Mouse (Mus musculus): Measurements from ENCODE around the gene Gata3.

DNA sequence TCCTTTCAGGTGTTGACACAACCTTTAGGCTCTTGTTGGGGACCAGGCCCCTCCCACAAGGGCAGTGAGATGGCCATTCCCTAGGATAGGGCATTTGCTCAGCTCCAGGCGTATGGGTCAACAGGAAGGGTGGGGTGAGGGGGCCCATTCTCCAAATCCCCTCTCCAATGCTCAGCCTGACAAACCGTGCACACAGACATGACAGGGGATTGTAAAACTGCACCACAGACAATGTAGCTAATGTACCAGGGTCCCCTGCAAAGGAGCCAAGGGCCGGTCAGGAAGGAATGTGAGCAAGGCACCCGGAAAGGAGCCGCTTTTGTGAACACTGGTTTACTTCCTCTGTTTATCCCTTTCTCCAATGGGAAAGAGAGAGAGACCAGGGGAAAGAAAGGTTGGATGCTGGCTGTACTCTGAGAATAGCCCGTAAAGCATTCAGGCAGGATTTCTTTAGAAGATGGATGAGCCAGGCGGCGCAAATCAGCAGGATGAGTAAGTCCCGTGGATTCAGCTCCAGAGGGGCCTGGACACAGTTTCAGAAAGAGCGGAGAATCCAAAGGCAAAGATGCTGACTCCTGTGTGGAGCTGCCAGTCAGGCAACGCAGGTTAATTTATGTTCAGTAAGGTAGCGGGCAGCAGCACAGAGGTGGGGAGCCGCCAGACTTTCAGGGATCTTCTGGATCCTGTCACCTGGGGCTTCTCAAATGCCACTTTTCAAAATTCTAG is 36.8 kb downstream of the Gata3 start:
- TF ChIP-seq POLR2A (IDR thresholded peaks at IDR 0.05; ENCODE audit: insufficient read depth, low read depth, low read length) (no peak), CTCF (IDR thresholded peaks at IDR 0.05; ENCODE audit: insufficient read depth, low read depth, low read length) (no peak)

Data from olfactory bulb, adult 2 months (tissue).